Mouse (Mus musculus) urinary bladder, adult 18-20 months (tissue): ENCODE results near the gene Cryz.

Experiments
- DNase-seq, 2 experiments: peaks; one replicate each; pipeline ENCODE4 v3.0.0; 2022; ENCODE audit warnings: low spot score in 2 of 2, mixed read lengths in 2 of 2

Cryz gene

DNA sequence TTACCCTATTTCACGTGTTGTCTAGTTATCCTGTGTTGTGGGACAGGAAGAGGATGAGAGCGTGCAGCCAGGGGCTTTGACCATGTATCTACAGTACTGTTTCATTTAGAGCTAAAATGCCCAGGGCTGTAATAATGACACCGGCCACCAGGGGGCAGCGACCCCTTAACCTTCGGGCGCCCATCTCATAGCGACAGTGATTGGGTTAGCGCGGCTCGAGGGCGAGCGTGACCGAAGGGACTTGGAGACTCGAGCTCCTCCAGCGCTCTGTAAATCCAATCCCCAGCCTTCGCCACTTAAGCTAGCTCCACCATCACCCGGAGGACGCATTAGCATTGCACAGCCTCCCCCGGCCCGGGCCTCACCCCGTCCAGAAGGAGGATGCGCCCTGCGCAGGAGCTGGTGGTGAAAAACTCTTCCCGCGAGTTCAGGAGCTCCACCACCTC, at the start of gene Cryz:
Cryz (plus strand) TSS at position 224 of the 446 bp plus-strand sequence.
- DNase-seq, result peak; percentile 74 to 90

DNA sequence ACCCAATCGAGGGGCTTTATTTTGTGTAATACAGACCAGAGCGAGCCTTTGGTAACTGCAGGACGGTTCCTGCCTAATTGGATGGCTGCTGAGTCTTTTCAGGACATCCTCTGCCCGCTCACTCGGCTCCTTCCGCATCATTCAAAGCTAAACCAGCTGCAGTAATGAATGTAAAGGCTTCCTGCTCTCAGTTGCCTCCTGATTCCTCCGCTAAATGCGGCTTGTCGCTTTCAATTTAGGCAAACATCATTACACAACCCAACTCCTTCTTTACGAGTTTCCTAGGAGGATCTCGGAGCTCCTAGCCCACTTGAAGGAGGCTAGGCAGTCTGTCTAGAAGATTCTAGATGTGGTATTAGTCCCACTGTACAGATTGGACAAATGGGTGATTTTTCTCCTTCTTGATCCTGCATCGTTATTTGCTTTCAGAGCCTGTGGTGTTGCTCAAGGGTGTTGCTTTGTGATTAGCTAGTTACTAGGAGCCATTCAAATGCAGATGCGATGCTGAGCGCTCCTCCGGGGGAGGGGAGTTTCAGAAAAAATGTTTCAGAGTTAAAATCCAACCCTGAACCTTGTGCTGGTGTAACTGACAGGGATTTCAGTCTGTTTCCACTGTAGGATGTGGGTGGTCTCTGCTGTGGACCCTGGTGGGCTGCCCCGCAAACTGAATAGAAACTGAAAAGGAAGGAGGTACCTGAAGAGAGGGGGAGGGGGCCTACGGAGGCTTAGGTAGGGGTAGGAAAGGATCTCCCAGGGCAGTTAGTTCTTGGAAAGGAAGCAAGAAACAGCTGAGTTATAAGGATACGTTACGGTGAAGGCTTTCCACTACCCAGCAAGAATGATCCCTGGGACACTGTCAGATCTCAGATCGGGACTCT, 48.7 kb upstream of the Cryz start:
- DNase-seq, result no peak

DNA sequence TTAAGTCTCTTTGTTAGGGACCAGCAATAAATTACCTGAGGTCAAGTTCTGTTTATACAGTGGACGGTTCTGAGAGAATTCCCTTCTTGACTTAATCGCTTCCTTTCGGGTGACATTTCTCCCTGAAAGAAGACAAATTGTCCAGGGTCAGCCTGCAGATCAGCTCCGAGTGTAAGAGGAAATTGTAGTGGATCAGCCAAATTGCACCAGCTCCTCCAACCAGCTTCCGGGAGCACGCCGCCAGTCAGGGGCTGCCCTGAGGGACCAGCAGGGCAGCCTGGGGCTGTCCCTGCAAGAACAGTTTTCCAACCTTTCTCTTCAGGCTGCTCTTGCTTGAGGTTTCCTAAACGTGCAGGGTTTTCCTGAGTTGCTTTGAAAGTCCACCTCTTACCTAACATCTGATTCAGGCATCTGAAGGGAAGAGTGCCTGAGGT, 47.6 kb upstream of the Cryz start:
- no peak for DNase-seq

- no peak for DNase-seq
Measured at GRCm38 (mm10) chr3:154550326-154551034, 46.0 kb upstream of the Cryz start.

DNA sequence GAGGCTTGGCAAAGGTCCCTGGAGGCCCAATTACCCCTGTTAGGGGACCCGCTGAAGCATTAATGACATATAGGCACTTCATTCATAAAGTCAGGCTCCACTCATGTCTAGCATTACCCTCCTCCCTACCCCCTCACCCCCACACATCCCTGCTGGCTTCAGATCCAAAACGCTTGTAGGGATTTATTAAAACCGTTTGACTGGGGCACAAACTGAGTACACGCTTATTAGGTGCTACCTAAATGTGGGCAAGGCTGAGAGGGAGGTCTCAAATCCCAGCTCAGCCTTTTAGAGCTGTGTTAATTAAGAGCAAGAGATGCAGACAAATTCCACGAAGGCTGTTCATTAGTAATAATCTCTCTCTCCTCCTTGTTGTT, 45.5 kb upstream of the Cryz start:
- DNase-seq, result no peak

DNA sequence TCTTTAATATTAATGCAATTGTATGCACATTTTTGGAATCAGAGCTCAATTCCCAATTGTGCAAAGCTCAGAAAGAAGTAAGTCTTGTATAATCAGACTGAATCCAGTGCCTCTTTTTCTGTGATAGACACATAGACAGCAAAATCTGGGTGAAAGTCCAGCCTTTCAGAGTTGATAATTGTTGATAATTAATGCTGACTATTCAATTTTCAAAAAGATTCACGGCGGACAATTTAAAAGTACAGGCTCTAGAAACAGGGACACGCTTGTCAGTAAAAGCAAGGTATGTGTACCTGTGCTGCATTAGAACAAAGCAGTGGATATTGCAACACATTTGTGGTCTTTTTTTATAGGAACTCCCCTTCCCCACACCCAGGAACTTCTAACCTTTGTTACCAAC, 34.3 kb upstream of the Cryz start:
- no peak for DNase-seq

GRCm38 (mm10) chr3:154565437-154565836, 31.1 kb upstream of the Cryz start:
- DNase-seq, result no peak

- DNase-seq, result no peak
Measured at GRCm38 (mm10) chr3:154570029-154570575, 26.4 kb upstream of the Cryz start.

GRCm38 (mm10) chr3:154570786-154571185, 25.7 kb upstream of the Cryz start:
- DNase-seq, result no peak

- peak; percentile 20 to 35 for DNase-seq
Measured at GRCm38 (mm10) chr3:154572341-154572972, 24.1 kb upstream of the Cryz start.

- no peak for DNase-seq
Measured at GRCm38 (mm10) chr3:154573666-154574065, 22.8 kb upstream of the Cryz start.

GRCm38 (mm10) chr3:154577895-154578294, 18.6 kb upstream of the Cryz start:
- DNase-seq, result no peak

DNA sequence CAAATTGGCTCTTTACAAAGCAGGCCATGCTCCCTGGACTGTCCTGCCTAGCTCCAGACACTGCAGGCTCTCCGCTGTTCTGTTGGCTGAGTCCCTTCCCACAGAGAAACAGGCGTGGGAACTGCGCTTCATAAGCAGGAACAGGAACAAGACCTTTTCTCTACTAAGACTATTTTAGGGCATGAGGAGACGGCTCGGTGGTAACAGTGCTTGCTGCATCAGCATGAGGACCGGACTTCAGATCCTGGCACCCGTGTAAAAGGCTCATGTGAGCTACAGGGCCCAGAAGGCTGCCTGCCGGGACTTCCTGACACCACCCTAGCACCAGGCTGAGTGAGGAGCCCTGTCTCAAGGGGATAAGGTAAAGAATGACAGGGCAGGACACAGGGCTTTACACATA, 12.2 kb upstream of the Cryz start:
- DNase-seq, result no peak

- DNase-seq, result no peak
Measured at GRCm38 (mm10) chr3:154590971-154591370, 5.5 kb upstream of the Cryz start.

DNA sequence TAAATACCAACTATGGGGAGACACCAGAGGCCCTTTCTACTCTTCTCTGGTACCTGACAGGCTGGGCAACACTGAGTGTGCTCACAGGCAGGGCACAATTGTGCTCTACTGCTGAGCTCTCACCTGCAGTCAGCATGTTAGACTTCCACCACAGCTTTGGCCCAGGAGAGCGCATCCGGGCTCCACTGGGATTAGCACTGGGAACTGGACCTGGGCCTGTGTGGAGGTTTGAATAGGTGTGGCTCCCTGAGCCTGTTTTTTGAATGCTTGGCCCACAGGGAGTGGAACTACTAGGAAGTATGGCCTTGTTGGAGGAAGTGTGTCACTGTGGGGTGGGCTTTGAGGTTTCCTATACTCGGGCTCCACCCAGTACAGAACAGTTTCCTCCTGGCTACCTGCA, 4.9 kb upstream of the Cryz start:
- no peak for DNase-seq

GRCm38 (mm10) chr3:154593596-154593995, 2.9 kb upstream of the Cryz start:
- DNase-seq, result no peak

DNA sequence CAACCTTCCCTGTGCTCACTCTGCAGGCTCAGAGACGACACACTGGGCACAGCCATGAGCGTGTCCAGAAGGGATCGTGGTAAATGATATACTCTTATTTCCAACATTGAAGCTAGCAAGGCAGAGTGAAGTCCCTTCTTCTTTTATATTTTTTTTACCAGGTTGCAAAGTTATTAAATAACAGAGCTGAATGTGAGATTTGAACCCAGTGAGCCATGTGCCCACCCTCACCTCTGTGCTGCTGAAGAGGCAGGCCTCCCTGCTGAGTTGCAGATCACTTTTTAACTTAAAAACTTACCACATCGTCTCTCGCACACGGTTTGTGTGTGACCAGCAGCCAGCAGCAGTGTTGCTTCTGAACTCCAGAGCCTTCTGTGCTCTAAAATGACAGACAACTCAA, 2.4 kb upstream of the Cryz start:
- DNase-seq, result no peak

DNA sequence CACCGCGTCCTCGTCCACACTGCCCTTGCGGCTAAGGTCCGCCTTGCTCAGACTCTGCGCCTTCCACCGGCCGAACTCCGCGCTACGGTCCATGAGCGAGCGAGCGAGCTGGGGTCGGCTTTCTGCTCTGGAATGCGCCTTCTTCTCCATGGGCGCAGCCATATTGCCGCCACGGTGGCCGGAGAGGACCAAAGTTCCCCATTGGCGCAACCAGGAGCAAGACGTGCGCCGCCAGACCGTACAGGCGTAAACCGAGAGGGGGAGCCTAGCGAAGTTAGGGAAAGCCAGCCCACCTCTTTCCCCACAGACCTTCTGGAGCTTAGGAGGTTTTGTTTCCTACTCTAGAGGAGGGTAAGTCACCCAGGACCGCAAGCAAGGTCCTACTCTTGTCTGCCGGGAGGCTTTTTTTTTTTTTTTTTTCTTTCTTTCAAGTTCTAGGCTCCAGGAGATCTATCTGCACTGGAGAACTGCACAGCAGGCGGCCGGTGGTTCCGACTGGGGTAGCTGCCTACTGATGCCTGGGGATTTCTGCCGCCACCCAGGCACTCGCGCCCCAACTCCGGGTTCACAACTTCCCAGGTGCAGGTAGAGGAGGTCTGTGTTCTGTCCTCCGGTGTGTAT, 533 bp downstream of the Cryz start, which contains the start of gene Tyw3:
Tyw3 (minus strand) TSS at position 171 of the 621 bp plus-strand sequence.
- DNase-seq, result peak; percentile 95 to 99

DNA sequence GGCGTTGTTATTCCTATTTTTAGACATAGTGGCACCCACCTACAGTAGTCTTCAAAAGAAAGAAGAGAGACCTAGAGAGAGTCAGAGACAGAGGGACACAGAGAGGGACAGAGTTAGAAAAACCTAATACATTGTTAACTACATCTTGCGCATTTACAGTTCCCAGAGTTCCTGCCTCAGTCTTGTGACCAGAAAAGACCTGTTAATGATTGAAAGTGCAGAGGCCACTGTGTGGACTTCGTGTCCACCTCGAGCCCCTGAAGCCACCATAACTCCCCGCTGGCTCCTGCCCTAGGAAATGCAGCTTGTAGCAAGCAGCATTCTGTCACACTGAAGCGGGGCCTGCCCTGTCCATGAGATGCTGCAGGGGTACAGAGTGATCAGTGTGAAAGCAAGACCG, 1.1 kb downstream of the Cryz start:
- DNase-seq, result peak in 1 of 2 experiments; percentile 3

GRCm38 (mm10) chr3:154602141-154602540, 5.6 kb downstream of the Cryz start:
- no peak for DNase-seq

DNA sequence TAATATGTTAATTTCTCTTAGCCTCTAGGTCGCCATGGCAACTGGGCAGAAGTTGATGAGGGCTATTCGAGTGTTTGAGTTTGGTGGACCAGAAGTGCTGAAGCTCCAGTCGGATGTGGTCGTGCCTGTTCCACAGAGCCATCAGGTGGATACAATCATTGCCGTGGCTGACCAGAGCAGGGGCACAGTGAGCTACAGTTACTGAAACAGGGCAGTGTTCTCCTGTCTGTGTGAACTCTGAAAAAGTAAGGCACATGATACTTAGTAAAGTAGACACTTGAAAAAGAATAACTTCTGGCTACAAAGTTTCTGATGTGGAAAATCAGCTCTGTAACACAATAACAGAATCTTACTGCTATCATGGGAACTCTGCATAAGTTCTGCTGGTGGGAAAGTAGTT, 8.4 kb downstream of the Cryz start:
- DNase-seq, result no peak

DNA sequence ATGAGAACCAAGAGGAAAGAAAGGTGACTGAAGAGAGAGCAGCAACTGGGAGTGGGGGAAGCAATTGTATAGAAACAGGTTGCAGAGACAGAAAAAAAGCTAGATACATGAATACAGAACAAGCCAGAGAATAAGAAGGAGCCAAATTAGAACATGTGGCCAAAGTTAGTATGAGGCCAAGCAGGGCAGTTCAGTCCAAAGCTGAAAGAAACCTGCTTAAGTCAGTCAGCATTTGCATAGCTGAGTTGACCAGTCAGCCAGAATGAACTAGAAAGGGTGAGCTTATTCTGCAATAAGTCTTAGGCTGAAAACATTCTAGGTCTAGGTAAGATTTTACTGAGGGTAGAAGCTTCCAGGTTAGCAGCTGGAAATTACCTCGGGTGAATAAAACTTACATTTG, 11.4 kb downstream of the Cryz start:
- no peak for DNase-seq
